Mouse (Mus musculus): Measurements from ENCODE around the gene Gm36079.
"Not testable (repeated sequence)": the region's sequence is repeated elsewhere in the genome, so short reads cannot be mapped to it uniquely, and the experiment has no call there.

Gm36079 gene

GRCm38 (mm10) chr13:120026911-120027310 is at the start of gene Gm36079:
Gm36079 (minus strand) TSS chr13:120027011.
- DNase-seq (ENCODE audit: extremely low read depth, low read depth, low spot score), result not testable (repeated sequence)

- DNase-seq (ENCODE audit: extremely low read depth, low read depth, low spot score), result not testable (repeated sequence)
Measured at GRCm38 (mm10) chr13:120070878-120071277, 44.1 kb upstream of the Gm36079 start.

GRCm38 (mm10) chr13:120070012-120070598 is 43.3 kb upstream of the Gm36079 start:
- not testable (repeated sequence) for DNase-seq (ENCODE audit: extremely low read depth, low read depth, low spot score)

GRCm38 (mm10) chr13:120063439-120064089 is 36.8 kb upstream of the Gm36079 start:
- not testable (repeated sequence) for DNase-seq (ENCODE audit: extremely low read depth, low read depth, low spot score)

GRCm38 (mm10) chr13:120062903-120063302 is 36.1 kb upstream of the Gm36079 start:
- not testable (repeated sequence) for DNase-seq (ENCODE audit: extremely low read depth, low read depth, low spot score)

- not testable (repeated sequence) for DNase-seq (ENCODE audit: extremely low read depth, low read depth, low spot score)
Measured at GRCm38 (mm10) chr13:120052085-120052484, 25.3 kb upstream of the Gm36079 start, which contains the start of gene Gm21188. Gm21188 (minus strand) TSS chr13:120052194.

GRCm38 (mm10) chr13:120048608-120049007 is 21.8 kb upstream of the Gm36079 start:
- not testable (repeated sequence) for DNase-seq (ENCODE audit: extremely low read depth, low read depth, low spot score)

GRCm38 (mm10) chr13:120048186-120048585 is 21.4 kb upstream of the Gm36079 start:
- not testable (repeated sequence) for DNase-seq (ENCODE audit: extremely low read depth, low read depth, low spot score)

- not testable (repeated sequence) for DNase-seq (ENCODE audit: extremely low read depth, low read depth, low spot score)
Measured at GRCm38 (mm10) chr13:120046422-120047209, 19.8 kb upstream of the Gm36079 start.

- DNase-seq (ENCODE audit: extremely low read depth, low read depth, low spot score), result not testable (repeated sequence)
Measured at GRCm38 (mm10) chr13:120041145-120041544, 14.3 kb upstream of the Gm36079 start.

- not testable (repeated sequence) for DNase-seq (ENCODE audit: extremely low read depth, low read depth, low spot score)
Measured at GRCm38 (mm10) chr13:120037881-120038280, 11.1 kb upstream of the Gm36079 start.

- DNase-seq (ENCODE audit: extremely low read depth, low read depth, low spot score), result not testable (repeated sequence)
Measured at GRCm38 (mm10) chr13:120036577-120037115, 9.8 kb upstream of the Gm36079 start.

- DNase-seq (ENCODE audit: extremely low read depth, low read depth, low spot score), result not testable (repeated sequence)
Measured at GRCm38 (mm10) chr13:120035151-120035550, 8.3 kb upstream of the Gm36079 start.

GRCm38 (mm10) chr13:120034637-120035036 is 7.8 kb upstream of the Gm36079 start:
- DNase-seq (ENCODE audit: extremely low read depth, low read depth, low spot score), result not testable (repeated sequence)

GRCm38 (mm10) chr13:120033516-120034190 is 6.8 kb upstream of the Gm36079 start:
- DNase-seq (ENCODE audit: extremely low read depth, low read depth, low spot score), result not testable (repeated sequence)

- not testable (repeated sequence) for DNase-seq (ENCODE audit: extremely low read depth, low read depth, low spot score)
Measured at GRCm38 (mm10) chr13:120031676-120032075, 4.9 kb upstream of the Gm36079 start.

GRCm38 (mm10) chr13:120027368-120027767 is 557 bp upstream of the Gm36079 start:
- not testable (repeated sequence) for DNase-seq (ENCODE audit: extremely low read depth, low read depth, low spot score)

GRCm38 (mm10) chr13:120026373-120026772 is 438 bp downstream of the Gm36079 start:
- not testable (repeated sequence) for DNase-seq (ENCODE audit: extremely low read depth, low read depth, low spot score)

GRCm38 (mm10) chr13:120025576-120025975 is 1.2 kb downstream of the Gm36079 start:
- not testable (repeated sequence) for DNase-seq (ENCODE audit: extremely low read depth, low read depth, low spot score)

GRCm38 (mm10) chr13:120025004-120025403 is 1.8 kb downstream of the Gm36079 start:
- not testable (repeated sequence) for DNase-seq (ENCODE audit: extremely low read depth, low read depth, low spot score)
